Mouse (Mus musculus): Measurements from ENCODE around the gene Plekhg6.

The Plekhg6 gene

DNA sequence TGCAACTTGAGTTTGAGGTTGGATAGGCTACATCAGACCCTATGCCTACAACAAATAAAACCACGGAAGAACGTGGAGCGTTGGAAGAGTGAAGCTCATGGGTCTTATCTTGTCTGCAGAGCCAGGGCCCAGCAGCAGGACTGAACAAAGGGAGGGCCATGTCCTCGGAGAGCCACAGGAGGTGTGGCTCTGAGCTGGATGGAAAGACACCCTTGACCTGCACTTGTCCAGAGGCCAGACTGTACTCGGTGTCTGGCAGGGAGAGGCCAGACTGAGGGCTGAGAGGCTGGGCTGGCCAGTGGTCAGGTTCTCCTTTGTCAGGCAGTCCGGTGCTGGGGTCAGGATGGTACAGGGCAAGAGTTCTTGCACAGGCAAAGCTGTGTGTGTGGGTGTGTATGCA lies 55.3 kb downstream of the Plekhg6 start:
- no peak for DNase-seq (ENCODE audit: low spot score)

DNA sequence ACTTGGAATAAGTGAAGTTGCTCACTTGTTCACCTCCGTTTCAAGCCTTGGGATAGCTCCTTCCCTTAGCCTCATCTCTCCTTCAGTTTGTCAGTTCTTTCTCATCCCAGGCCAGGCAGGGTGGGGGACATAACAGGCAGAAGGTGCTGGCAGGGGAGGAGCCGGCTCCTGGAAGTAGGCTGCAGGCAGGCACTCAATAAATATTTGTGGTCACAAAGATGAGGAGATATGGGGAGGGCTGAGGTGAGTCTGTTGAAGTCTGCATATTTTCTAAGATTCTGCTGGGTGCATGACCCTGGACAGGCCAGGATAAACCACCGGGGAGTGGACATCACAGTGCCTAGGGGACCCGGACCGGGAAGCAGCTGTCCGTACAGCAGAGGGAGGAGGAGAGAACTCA lies 57.0 kb downstream of the Plekhg6 start:
- no peak for DNase-seq (ENCODE audit: low spot score)

DNA sequence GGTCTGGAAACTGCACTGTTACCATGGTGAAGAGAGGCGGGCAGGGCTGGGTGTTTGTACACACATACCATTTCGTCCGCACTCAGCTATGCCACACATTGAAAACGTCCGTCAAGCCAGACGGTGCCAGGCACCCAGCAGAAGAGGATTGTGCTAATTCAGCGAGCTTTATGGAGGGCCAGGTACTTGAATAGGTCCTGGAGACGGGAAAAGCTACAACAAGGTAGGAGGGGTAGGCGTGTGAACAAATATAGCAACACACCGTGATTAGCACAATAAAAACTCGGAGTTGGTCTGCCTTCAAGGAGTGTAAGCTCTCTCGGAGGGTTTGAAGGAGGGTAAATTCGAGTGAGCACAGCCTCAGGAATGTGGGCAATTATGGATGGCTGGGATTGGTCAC lies 57.8 kb downstream of the Plekhg6 start:
- no peak for DNase-seq (ENCODE audit: low spot score)

DNA sequence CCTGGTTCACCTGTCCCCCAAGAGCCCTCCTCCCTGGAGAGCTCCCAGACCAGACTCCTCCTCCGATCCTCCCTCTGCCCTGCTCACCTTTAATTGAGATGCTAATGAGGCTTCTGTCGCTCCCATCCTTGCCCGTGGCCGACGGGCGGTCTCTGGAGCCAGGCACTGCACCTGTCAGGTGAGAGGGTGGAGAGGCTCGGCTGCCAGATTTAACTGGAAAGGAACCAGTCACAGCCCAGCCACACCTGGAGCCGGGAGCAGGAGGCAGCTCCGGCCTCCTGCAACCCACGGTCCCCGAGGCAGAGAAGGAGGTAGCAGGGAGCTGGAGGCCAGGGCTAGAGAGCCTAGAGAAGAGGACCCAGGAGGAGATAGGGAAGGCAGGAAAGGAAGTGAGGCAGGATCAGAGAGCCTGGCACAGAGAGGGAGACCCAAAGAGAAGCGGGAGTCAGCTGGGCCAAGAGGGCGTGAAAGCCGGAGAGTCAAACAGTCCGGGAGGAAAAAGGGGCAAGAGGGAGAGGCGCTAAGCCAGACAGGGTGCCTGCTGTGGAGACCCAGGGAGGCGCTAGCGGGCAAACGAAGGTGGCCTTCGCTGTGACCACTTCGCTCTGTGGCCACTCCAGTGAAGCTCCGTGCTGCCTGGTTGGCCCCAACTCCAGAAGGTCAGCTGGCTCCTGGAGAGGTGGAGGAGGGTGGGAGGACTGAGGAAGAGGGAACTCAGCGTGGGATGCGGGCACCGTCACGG lies 59.3 kb downstream of the Plekhg6 start:
- DNase-seq (ENCODE audit: low spot score): no peak

DNA sequence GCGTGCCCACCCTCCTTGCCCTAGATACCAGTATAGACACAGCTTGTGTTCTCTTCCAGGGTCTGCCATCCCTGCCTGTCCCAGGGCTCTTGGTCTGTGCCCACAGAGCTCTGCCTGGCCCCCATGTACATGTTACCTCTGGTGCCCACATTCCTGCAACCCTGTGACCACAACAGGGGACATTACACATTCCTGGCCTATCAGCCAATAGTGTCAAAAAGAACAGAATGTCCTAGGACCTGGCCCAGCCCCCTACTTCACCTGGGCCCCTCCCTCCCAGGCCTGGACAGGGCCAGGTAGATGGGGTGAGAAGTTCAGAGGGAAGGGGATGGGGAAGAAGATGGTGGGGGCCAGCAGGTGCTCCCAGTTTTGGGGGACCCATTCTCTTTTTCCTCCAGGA lies 60.3 kb downstream of the Plekhg6 start, which contains the start of gene Scnn1a:
Gene Scnn1a, plus strand, starts transcription at position 337 of the 400 bp plus-strand sequence.
- DNase-seq (ENCODE audit: low spot score): no peak

DNA sequence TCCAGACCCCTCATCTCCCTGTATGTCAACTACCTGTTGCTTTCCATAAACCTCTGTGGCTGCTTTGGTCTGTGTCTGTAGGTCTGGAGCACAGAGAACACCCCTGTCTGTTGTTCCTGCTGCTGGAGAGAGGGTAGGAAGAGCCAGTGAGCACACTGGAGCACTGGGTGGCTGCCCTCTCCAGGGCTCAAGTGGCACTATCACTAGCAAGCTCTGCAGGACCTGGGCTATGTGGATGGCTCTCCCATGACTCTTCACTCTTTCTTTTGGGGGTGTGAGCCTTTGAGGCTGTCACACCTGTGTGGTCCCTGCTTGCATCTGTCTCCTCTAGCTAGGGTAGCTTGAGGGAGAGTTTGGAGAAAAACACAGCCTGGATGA lies 60.7 kb downstream of the Plekhg6 start:
- DNase-seq (ENCODE audit: low spot score): no peak

DNA sequence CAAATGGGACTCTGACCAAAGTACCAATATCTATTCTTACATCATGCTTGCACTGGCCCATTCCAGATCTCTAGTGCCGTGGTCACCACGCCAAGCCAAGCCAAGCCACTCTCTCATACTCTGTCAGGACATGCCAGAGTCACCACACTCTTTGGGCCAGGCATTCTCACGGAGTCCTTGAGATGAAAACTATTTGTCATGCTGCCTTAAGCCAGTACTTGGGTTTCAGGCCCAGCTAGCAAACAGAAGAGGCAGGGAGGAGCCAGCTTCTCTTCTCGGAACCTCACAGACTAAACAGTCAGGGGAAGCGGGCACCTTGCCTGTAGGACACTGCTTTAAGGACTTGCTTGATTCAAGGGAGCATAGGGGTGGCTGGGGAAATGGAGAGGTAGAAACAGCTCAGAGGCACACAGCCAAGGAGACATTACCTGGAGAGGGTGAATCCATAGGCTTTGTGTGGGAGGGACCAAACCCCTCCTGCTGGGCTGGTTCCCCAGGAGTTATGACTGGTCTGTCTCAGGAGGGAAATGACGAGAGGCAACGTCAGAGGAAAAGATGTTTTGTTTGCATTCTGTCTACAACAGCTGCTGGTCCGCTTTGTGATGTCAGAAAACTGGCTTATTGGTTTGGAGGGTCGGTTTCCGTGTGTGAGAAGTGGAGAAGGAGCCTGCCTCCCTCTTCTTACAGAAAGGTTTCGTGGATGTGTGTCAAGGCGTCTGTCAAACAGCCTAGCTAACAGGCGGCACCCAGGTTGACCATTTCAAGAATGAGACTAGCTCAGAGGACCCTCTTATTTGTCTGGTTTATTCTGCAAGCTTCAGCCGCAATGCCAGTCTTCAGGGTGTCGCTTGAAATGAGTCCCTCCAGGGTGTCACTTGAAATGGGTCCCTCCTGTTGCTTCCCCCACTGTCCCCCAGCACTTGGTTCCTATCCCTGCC lies 61.3 kb downstream of the Plekhg6 start:
- DNase-seq (ENCODE audit: low spot score): no peak

DNA sequence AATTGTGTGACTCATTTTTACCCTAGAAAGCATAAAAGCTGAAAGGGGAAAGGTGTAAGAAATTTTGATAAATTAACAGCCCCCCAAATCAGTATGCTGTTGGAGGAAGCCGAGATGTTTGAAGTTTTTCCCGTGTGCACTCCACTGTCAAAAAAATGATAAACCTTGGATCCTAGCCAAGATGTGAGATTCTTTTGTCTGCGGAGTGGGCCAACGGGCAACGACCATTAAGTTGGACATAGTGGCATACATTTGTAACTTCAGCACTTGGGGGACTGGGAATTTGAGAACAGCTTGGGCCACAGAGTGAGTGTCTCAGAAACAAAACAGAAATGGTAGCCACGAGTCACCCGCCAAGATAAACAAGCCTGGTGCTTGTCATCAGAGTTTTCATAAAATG lies 63.5 kb downstream of the Plekhg6 start:
- DNase-seq (ENCODE audit: low spot score): no peak

DNA sequence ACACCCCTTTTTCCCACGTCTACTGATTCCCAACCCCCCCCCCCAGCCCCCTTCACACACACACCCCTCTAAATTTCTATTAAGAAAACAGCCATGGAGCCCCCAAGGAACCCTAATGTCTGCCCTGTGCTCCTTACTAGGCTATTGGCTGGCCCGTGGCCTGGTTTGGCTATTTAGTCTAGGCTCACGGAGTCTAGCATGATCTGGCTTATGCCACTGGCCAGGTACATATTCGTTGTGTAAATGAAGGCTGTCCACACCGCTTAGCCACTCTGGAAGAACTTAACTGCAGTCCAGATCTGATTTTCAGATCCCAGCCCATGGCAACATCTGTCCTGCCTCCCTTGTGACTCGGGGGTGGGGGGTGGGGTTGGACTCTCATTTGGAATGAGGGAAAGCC lies 65.8 kb downstream of the Plekhg6 start:
- DNase-seq (ENCODE audit: low spot score): no peak

DNA sequence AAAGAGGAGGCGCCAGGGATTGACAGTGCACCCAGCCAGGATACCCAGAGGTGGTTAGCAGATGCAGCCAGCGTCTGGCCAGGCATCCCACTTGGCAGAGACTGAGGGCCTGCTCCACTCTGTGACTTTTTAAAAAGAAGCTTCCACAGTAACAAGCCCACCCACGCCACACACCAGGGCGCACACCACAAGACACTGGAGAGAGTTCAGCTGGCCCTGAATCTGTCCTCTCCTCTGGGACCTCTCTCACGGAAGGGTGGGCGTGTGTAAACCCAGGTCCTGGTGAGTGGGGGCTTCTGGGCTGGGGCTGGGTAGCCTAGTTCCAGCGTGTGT lies 66.4 kb downstream of the Plekhg6 start:
- no peak for DNase-seq (ENCODE audit: low spot score)

DNA sequence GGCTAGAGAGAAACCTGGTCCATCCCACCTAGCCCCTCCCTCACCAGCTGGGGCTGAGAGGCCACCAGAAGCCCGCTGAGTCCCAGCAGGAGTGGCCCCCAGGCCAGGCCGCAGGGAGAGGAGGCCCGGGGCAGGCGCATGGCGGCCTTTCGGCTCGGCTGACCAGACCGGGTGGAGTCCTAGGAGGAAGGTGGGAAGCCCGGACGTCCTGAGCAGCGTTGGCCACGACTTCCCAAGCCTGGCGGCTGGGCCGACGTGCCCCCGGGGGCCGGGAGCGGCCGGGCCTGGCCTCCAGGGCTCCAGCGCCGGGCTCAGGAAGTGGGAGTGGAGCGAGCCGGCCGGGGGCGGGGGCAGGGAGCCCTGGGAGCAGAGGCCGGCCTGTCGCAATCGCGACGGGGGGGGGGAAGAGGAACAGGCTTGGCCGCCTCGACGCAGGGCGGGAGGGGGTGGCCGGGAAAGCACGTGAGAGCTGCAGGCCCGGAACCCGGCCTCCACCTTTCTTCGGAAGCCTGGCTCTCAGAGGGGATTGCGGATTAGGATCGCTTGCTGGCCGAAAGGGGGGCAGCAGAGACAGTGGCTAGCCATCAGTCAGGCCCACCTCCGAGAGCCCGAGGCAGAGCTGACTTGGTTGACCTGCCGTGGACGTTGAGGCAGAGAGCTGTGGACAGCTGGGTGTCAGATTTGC lies 66.9 kb downstream of the Plekhg6 start, which contains the start of gene Ltbr:
Gene Ltbr, minus strand, starts transcription at position 340 of the 685 bp plus-strand sequence.
- DNase-seq (ENCODE audit: low spot score): peak; percentile 75

All from ovary, postnatal 14 days (tissue).